Mouse (Mus musculus) embryonic facial prominence, embryonic 14.5 days (tissue): ENCODE data around the gene Cds2. TPM values are rescaled to one million over a fixed set of nuclear protein-coding genes. Genes with fewer than 3 reads are reported as not detected.
"Not testable (repeated sequence)": the region's sequence is repeated elsewhere in the genome, so short reads cannot be mapped to it uniquely, and the experiment has no call there.

ENCODE experiments used
- ATAC-seq: fragments of 200-750 bp; cut with Nextera tagmentation; 2 replicates; pipeline ENCODE4 v1.8.0; 2017; ENCODE audit warnings: low read depth, moderate number of reproducible peaks, moderate TSS enrichment
- DNase-seq: peaks from one replicate; pipeline ENCODE4 v3.0.0-alpha.2; 2015; ENCODE audit warnings: low spot score
- H3K27ac ChIP-seq: fragments of 300-500 bp; sonication (generic); replicated peaks from 2 replicates; pipeline ENCODE4 v1.5.1; 2014; ENCODE audit warnings: low read depth, mild to moderate bottlenecking, low read length, moderate library complexity
- H3K27me3 ChIP-seq: fragments of 300-500 bp; sonication (generic); replicated peaks from 2 replicates; pipeline ENCODE4 v1.6.1; 2014; ENCODE audit warnings: low read length; ENCODE audit not compliant: control insufficient read depth, insufficient read depth
- H3K36me3 ChIP-seq: fragments of 300-500 bp; sonication (generic); 2 replicates; pipeline ENCODE4 v1.6.1; 2014; ENCODE audit warnings: low read length, mixed read lengths; ENCODE audit not compliant: control insufficient read depth, insufficient read depth
- H3K4me1 ChIP-seq: fragments of 300-500 bp; sonication (generic); 2 replicates; pipeline ENCODE4 v1.6.1; 2014; ENCODE audit warnings: antibody characterized with exemption, low read length; ENCODE audit not compliant: control insufficient read depth, insufficient read depth
- H3K4me2 ChIP-seq: fragments of 300-500 bp; sonication (generic); 2 replicates; pipeline ENCODE4 v1.6.1; 2014; ENCODE audit warnings: low read depth, mild to moderate bottlenecking, low read length, moderate library complexity, mixed read lengths
- H3K4me3 ChIP-seq: fragments of 300-500 bp; sonication (generic); 2 replicates; pipeline ENCODE4 v1.5.1; 2014; ENCODE audit warnings: low read depth, mild to moderate bottlenecking, low read length
- H3K9ac ChIP-seq: fragments of 300-500 bp; sonication (generic); 2 replicates; pipeline ENCODE4 v1.6.1; 2014; ENCODE audit warnings: low read depth, mild to moderate bottlenecking, low read length, moderate library complexity, mixed read lengths
- H3K9me3 ChIP-seq: fragments of 300-500 bp; sonication (generic); 2 replicates; pipeline ENCODE4 v1.6.1; 2016; ENCODE audit warnings: low read length; ENCODE audit not compliant: control insufficient read depth
- WGBS: fragments of 180-500 bp; shearing (Covaris S2); extraction: QIAGEN DNeasy Blood & Tissue Kit; methylation state at CpG from one replicate; pipeline ENCODE4 v1.1.7; 2014; 5-methylcytosine and 5-hydroxymethylcytosine counted together
- polyA plus RNA-seq: library from polyadenylated mRNA; unstranded; fragments of >200 nt; fragmentation: Nextera tagmentation; extraction: Ambion mirVana; gene quantifications from 2 replicates; pipeline ENCODE4 v1.2.1, GENCODE M21; 2014

Cds2 gene
- 19.1 and 22.5 TPM in 2 replicates for polyA plus RNA-seq

GRCm38 (mm10) chr2:132262879-132263398 lies at the start of gene Cds2:
Gene Cds2, plus strand, starts transcription at chr2:132263148.
- Histone ChIP-seq H3K4me1 (peaks cover 9% of the 10 kb centered on the region), H3K9me3 (no peaks in the 10 kb centered on the region), H3K4me2 (peak within 1 kb of the TSS; percentile 64), H3K27me3 (no peaks in the 10 kb centered on the region), H3K4me3 (peak within 1 kb of the TSS; percentile 84), H3K9ac (peak within 1 kb of the TSS; percentile 87), H3K27ac (peak within 1 kb of the TSS; percentile 79), H3K36me3 (no peaks in the 10 kb centered on the region)
- ATAC-seq (peak; percentile 98), DNase-seq (peak; percentile 100)
- WGBS = 2% methylated on average over 15 of the region's 49 CpGs

DNA sequence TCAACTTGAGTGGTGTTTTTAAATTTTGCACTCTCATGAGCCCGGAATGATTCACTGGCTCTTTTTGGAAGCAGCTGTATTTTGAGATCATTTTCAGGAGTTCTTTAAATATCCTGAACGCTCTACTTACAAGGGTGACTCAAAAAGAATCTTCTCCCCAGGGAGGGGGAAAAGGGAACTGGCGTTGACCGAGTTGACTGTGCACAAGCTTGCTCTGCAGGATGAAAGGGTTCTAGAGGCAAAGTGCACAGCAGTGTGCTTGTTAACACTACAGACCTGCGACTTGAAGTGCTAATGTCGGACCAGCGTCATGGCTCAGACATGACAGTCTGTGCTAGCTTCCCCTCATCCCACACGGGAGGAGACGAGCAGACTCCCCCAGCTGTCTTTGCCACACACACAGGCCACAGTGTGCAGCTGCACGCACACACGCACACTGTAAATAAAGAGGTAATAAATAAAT lies 41.3 kb upstream of the Cds2 start:
- Histone ChIP-seq H3K27ac (no peak overlapping the region), H3K4me1 (no peaks in the 10 kb centered on the region), H3K27me3 (no peaks in the 10 kb centered on the region), H3K9me3 (no peaks in the 10 kb centered on the region), H3K4me2 (no peak overlapping the region), H3K9ac (no peak overlapping the region), H3K4me3 (no peak overlapping the region), H3K36me3 (no peaks in the 10 kb centered on the region)
- WGBS = 61% methylated on average over 11 of the region's 11 CpGs
- ATAC-seq (no peak), DNase-seq (peak; percentile 41)

GRCm38 (mm10) chr2:132224359-132224758 lies 38.6 kb upstream of the Cds2 start:
- DNase-seq (no peak), ATAC-seq (no peak)
- Histone ChIP-seq H3K36me3 (no peaks in the 10 kb centered on the region), H3K27ac (no peak overlapping the region), H3K4me3 (no peak overlapping the region), H3K9me3 (no peaks in the 10 kb centered on the region), H3K27me3 (no peaks in the 10 kb centered on the region), H3K4me1 (no peaks in the 10 kb centered on the region), H3K9ac (no peak overlapping the region), H3K4me2 (no peak overlapping the region)
- WGBS = 84% methylated on average over 4 of the region's 4 CpGs

DNA sequence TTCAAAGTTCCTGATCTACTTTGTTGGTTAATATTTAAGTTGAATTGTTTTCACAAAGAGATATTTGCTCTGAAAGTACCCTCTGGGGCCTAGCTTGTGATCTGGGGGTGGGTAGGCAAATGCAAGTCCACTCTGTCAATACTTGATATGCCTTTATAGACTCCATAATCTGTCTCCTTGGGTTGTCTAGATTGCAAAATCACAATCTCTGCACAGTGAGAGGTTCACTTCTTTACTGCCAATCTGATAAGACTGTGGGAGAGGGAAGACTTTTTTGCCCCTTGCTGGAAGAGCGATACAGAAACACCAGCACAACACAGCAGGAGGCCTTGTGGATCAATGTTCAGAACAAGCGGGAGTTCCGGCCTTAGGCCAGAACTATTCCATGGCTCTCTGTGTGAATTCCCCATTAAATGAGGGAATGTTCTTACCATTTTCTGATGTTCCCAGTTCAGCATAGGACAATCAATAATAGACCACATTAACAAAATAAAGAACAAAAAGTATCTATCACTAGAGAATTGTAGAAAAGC lies 30.5 kb upstream of the Cds2 start:
- H3K4me1 ChIP-seq = no peaks in the 10 kb centered on the region
- no peak for DNase-seq
- no peak overlapping the region for H3K9ac ChIP-seq
- H3K27me3 ChIP-seq = no peaks in the 10 kb centered on the region
- H3K9me3 ChIP-seq = no peaks in the 10 kb centered on the region
- no peak overlapping the region for H3K4me3 ChIP-seq
- H3K4me2 ChIP-seq = no peak overlapping the region
- 74% methylated on average over 3 of the region's 3 CpGs for WGBS
- no peak overlapping the region for H3K27ac ChIP-seq
- no peaks in the 10 kb centered on the region for H3K36me3 ChIP-seq
- ATAC-seq = no peak

GRCm38 (mm10) chr2:132233985-132234765 lies 28.8 kb upstream of the Cds2 start:
- H3K4me2 ChIP-seq = no peak overlapping the region
- H3K4me1 ChIP-seq = no peaks in the 10 kb centered on the region
- H3K9ac ChIP-seq = no peak overlapping the region
- WGBS = 60% methylated on average over 16 of the region's 16 CpGs
- no peak for DNase-seq
- ATAC-seq = no peak
- H3K27me3 ChIP-seq = no peaks in the 10 kb centered on the region
- 0 out of 2 replicates have a peak, but pooled peaks cover 3% of the 10 kb centered on the region for H3K36me3 ChIP-seq
- H3K4me3 ChIP-seq = no peak overlapping the region
- H3K27ac ChIP-seq = no peak overlapping the region
- no peaks in the 10 kb centered on the region for H3K9me3 ChIP-seq

GRCm38 (mm10) chr2:132235291-132235690 lies 27.7 kb upstream of the Cds2 start:
- H3K4me2 ChIP-seq = no peak overlapping the region
- DNase-seq (no peak), ATAC-seq (no peak)
- H3K36me3 ChIP-seq = 0 out of 2 replicates have a peak, but pooled peaks cover 6% of the 10 kb centered on the region
- WGBS = 29% methylated on average over 2 of the region's 2 CpGs
- H3K27me3 ChIP-seq = no peaks in the 10 kb centered on the region
- H3K4me3 ChIP-seq = no peak overlapping the region
- H3K9me3 ChIP-seq = no peaks in the 10 kb centered on the region
- H3K4me1 ChIP-seq = no peaks in the 10 kb centered on the region
- no peak overlapping the region for H3K27ac ChIP-seq
- no peak overlapping the region for H3K9ac ChIP-seq

DNA sequence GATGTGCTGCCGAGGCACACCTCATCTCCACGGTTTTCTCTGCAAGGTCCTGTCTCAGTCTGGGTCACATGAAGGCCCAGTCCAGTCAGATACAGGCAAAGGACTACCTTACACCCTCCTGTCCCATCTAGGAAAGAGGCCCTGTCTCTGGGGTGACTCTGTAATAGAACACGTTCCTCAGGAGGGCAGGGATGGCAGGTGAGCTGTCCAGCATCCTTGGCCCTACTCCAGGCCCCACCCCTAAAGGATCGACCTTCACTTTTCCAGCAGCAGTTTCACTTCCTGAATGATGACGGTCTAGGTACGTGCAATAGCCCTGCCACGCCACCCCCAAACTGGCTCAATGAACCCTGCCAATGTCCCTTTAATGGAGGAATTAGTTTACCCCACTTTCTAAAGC lies 27.0 kb upstream of the Cds2 start:
- H3K27ac ChIP-seq = no peak overlapping the region
- H3K27me3 ChIP-seq = no peaks in the 10 kb centered on the region
- ATAC-seq (no peak), DNase-seq (no peak)
- H3K4me3 ChIP-seq = no peak overlapping the region
- 78% methylated on average over 7 of the region's 7 CpGs for WGBS
- H3K36me3 ChIP-seq = 0 out of 2 replicates have a peak, but pooled peaks cover 6% of the 10 kb centered on the region
- H3K4me1 ChIP-seq = no peaks in the 10 kb centered on the region
- H3K9ac ChIP-seq = no peak overlapping the region
- H3K4me2 ChIP-seq = no peak overlapping the region
- H3K9me3 ChIP-seq = no peaks in the 10 kb centered on the region

GRCm38 (mm10) chr2:132239434-132239833 lies 23.5 kb upstream of the Cds2 start:
- not testable (repeated sequence) for ATAC-seq, H3K4me3 ChIP-seq, H3K9me3 ChIP-seq, DNase-seq, H3K4me1 ChIP-seq, H3K9ac ChIP-seq, H3K27ac ChIP-seq, H3K27me3 ChIP-seq, H3K4me2 ChIP-seq
- H3K36me3 ChIP-seq = peaks cover 27% of the 10 kb centered on the region
- 92% methylated on average over 3 of the region's 3 CpGs for WGBS
